Mouse (Mus musculus) lung, postnatal 14 days (tissue): Measurements from ENCODE around the gene Cnnm2.

ENCODE experiments used
- DNase-seq: peaks from one replicate; pipeline ENCODE4 v3.0.0; 2021

Gene Cnnm2

DNA sequence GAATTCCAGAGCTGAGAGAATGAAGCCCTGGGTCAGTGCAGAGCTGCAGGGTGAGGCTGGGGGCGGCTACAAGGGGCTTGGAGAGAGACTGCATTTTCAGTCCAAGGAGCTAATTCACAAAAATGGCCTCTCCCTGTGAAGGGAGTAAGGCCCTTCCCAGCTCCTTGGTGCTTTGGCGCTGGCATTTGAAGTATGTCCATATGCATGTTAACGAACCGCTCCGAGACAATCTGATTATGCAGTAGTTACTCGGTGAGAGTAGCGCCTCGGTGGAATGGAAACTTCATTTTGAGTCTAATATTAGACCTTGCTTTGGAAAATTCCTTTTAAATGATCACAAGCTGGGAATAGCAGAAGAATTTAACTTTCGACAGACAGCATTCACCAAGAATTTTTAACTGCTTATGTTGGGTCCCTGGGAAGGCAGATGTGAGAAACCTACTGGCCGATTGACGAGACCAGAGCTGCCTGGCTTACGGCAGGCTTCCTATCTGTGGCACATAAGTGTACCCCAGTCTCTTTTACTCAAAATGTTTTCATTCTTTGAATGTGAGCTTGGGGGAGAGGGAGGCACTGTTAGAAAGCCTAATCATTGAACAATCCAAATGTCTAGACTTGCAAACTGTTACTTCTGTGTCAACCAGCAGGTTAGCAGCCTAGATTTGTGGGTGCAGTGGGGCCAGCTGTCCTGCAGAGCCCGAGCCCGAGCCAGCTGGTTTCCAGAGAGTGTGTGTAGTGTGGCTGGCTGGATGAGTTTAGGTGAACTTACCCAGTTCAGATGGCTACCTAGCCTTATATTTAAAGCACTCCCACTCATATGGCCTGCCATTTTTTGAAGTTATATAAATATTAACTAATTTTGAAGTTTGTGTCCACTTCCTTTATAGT lies 87.2 kb downstream of the Cnnm2 start:
- no peak for DNase-seq

DNA sequence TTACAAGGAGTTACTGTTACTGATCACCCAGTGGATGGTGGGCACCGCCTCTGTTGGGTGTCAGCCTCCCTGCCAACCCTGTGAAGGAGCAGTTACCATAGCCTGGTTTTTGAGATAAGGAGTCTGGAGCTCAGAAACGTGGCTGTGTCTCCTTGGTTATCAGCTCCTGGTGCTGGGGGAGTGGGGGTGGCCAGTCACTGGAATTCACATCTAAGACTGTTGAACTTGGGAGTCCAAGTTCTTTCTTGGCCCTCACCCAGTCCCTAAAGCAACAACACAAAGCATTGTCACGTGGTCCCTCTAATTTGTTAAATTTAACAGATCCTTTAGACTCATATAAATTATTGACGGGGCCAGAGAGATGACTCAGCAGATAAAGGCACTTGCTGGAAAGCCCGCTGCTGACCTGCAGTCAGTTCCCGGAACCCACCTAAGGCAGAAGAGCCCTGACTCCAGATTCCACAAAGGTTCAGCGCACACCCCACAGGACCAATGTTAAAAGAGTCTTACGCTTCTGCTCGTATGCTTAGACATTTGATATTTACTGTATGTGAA lies 88.1 kb downstream of the Cnnm2 start:
- no peak for DNase-seq

DNA sequence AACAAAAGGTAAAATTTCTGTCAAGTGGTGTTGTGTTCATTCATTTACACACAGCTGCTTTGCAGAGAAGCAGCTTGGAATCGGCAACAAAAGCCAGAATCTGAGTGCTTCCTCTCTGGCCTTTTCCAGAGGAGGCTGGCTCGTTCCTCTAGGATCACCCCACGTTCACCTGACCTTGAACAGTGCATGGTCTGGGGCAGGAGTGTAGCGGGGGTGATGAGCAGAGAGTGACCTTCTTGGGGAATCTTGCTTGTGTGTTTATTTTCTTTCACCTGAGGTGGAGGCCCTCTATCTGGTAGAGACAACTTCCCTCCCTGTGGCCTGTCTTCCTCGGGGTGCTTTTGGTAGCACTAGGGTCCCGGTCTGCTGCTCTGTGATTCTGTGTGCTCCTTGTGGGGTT lies 94.8 kb downstream of the Cnnm2 start:
- no peak for DNase-seq

DNA sequence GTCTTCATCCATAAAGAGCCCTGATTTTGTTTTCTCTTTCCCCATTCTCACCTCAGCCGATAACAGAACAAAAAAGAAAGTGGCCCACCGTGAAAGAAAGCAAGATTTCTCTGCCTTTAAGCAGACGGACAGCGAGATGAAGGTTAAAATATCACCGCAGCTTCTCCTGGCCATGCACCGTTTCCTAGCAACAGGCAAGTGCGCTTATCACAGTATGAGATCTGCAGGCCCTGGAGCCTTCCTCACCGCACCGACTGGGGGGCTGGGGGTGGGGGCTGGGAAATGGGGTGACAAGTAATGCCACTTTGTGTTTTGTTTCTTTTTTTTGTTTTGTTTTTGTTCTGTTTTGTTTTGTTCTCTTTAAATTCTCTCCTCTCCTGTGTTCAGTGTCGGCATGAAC lies 95.4 kb downstream of the Cnnm2 start:
- DNase-seq, result no peak

DNA sequence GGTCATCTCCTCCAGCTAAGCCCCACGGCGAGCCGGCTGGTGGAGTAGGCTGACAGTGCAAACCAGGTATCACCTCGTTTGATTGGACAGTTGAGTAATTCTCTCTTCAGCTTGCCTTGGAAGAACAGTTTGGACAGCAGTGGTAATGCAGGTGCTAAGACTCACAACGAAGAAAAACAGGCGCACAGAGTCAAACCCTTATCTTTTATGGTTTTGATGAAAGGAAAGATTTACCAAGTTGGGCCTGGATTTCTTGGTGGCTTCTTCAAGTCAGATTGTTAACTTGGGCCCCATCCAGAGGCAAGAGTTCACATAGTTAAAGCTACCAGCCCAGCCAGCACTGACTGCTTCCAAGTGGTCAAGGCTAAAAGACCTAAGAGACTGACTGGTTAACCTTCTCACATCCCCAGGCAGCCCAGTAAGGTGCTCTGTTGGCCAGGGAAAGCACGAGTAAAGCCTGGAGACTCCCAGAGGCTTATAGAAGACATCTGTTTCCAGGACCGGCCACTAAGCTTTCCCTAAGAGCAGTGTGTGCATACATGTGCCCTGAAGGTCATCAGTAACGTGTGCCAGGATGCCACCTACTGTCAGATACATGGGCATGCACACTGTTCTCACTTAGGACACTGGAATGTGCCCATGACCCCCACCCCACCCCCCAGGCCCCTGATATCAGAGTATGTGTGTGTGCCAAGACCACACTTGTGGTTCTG lies 96.0 kb downstream of the Cnnm2 start:
- DNase-seq, result no peak

DNA sequence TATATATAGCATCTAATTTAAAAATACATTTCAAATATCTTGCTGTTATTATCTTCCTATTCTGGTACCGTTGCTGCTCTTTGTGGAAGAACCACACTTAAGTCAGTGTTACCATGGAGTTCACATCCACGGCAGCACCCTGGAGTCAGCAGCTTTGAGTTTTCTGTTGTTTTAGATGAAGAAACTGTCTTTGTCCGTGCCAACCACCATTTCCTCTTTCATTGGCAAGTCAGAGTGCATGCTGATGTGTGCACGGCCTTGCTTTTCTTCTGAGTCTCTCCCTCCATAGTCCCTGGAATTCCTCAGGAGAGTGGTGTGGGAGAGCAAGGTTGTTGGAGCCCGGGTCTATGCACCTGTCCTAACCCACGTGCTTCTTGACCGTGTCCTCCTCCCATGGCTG lies 96.8 kb downstream of the Cnnm2 start:
- DNase-seq, result no peak

DNA sequence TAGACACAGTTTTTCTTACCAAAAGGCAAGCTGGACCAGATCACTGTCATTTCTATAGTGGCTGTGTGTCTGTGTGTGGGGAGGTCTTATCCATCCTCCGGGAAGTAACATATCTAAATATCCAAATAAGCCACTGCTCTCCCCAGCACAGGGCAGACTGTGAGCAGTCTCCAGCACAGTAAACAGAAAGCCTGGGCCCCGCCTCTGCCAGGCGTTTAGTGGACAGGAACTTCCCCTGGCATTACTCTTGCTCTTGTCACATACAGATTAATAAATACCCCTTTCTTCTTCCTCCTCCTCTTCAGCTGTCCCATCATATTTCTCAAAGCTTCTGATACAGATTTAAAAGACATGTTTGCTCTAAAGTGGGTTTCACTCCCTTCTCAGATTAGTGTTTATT lies 101.2 kb downstream of the Cnnm2 start:
- DNase-seq, result no peak

DNA sequence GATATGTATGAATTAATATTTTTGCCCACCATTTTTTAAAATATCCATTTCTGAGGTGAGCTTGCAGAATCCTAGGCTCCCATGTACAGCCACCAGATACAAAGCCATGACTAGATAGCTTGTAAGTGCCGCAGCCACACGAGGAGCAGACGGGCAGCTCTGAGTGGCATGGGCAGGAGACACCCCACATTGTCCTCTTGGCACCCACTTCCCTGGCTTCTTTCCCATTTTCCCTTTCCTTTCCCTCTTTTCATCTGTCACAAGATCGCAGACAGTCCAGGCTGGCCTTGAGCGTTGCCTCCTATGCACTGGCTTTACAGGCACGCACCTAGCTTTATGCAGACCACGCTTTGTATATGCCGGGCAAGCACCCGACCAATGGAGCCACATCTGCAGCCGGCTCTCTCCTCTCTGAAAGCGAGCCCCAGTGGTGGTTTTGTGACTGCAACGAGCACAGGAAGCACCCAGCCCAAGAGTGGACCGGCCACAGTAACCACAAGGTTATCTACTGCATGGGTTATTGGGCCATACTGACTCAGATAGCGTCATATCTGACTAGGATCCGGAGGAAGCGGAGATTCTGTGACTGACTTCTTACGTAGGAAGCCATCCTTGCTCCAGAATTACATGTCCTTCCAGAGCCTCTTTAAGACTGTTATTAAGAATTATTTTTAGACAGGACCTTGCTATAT lies 102.0 kb downstream of the Cnnm2 start:
- no peak for DNase-seq

DNA sequence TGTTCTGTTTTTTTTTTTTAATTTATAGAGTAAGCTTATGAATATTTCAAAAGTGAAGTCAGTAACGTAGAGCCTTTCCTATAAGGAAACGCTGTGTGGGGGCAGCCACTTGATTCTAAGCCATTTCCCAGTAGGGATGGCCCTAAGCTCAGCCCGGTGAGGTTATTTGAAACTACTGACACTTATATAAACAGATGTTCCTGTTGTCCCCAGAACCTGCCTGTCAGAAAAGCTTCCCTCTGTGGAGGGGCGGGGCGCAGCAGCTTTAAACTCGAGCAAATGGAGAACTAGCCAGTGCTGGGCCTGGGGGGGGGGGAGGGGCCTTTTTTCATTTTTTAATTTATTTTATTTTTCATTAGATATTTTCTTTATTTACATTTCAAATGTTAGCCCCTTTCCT lies 102.7 kb downstream of the Cnnm2 start:
- DNase-seq, result no peak

DNA sequence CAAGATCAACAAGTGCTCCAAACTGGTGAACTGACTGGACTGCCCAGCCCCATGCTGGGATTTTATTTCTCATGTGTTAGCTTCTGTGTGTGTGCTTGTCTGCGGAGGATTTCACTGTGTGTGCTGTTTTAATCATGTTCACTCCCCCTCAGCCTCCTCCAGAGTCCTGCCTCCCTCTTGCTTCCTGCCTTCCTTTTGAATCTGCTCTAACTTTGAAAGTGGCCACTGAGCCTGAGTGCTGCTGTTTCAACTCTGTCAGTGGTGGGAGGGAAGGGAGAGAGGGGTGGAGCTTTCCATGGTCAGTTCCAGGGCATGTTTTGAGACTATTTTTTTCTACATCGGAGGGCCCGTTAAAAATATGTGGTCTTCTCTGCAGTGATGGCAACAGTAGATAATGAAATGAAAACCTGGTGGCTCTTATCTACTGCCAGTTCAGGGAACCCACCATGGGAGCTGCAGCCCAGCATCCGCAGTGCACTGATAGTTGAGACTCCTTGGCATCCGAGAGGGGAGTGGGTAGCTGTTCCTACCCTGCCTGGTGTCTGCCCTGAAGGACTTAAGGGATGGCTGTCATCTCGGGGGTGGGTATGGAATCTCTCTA lies 103.4 kb downstream of the Cnnm2 start:
- no peak for DNase-seq

DNA sequence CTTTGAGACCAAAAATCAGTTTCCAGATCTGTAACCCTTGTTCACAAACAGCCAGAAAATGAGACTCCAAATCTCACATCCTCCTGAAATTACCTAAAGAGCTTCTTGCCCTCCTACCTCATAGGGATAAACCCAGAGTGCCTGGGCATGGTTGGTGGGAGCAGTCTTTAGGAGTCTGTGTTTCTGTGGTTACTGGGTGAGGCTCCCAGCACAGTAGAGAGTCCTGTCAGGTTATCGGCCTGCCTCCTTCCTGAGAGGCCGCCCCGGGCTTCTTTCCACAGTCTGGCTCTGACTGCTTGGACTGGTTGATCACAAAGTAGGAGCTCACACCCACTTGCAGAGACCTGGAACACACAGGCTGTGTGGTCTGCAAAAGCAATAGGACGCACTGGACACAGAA lies 104.0 kb downstream of the Cnnm2 start:
- no peak for DNase-seq

DNA sequence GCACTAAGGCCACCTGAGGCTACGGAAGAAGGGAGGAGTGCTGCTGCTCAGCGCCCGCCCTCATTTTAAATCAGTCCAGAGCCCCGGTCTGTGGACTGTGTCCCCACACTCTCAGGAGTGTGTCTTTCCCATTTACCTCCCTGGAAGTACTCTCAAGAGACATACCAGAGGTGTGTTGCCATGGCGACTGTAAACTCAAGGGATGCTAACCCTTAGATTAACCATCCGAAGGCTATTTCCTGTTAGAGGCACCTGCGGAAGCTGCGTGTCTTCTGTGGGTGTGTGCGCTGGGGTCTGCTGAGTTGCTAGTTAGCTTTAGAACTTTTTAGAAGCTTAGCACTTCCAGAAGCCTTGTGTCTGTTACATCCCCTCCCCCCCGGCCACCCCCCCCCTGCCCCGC lies 107.7 kb downstream of the Cnnm2 start:
- peak; percentile 17 for DNase-seq

DNA sequence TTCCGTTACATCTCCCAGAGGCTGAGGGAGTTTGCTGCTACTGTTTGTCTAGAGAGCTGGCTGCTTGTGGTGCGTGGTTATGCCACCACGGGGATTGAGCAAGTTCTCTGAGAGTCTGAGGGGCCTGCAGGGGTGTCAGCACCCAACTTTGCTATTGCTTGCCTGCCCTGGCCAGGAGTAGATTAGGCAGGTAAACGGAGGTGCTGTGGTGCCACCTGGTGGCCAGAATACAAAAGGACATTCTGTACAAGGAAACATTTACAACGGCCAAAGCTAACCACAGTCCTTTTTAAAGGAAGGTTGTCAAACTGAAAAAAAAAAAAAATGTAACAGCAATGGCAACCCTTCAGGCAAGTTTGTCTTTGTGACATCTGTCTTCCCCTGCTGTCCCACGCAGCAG lies 108.1 kb downstream of the Cnnm2 start:
- DNase-seq, result peak; percentile 87

DNA sequence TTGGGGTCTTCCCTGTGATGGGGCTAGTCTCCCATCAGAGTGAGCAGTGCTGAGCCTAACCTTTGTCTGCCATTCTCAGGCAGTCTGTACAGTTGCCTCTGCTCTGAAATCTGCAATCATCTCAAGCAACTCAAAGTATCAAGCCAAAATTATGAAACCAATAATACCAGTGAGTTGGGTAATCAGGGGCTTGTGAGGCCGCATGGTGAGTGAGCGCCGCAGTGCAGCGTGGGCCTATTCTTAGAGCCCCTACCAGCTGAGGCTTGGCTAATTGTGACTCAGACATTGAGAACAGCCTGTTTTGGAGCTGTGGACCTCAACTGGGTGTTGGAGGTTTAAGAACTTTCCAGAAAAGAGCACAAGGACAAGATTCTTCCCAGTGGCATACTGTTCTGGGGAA lies 109.7 kb downstream of the Cnnm2 start:
- DNase-seq, result no peak

DNA sequence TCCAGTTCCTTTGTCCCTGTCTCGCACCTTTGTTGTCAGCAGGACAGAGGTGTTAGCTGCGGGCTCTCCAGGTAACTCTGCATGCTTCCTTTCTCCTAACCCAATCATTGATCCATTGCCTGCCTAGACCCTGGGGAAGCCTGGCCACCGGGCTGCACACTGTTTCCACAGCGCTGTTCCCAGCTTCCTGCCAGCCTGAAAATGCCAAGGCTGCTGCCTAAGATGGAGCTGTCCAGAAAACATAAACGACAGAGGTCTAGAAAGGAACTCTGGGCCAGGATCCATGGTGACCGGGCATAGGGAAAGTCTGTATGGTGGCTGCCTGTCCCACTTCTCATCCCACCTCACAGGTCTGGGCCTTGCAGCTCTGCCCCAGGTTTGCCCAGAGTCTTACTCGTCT lies 110.3 kb downstream of the Cnnm2 start:
- no peak for DNase-seq

DNA sequence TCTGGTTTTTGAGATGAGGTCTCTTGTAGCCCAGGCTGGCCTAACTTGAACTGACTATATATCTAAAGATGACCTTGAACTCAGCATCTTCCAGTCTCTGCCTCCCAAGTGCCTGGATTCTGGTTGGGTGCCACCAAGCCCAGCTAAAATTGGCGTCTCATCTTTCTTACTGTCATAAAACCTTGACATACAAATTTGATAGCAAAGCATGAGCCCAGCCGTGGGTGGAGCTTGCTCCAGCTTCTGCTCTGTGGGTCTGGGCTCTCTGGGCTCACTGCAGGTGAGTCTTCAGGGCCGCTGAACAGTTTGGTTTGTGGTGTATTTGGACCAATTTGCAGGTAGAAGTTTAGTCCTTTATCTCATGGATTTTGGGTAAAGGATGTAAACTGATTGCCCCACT lies 112.5 kb downstream of the Cnnm2 start:
- DNase-seq, result no peak

DNA sequence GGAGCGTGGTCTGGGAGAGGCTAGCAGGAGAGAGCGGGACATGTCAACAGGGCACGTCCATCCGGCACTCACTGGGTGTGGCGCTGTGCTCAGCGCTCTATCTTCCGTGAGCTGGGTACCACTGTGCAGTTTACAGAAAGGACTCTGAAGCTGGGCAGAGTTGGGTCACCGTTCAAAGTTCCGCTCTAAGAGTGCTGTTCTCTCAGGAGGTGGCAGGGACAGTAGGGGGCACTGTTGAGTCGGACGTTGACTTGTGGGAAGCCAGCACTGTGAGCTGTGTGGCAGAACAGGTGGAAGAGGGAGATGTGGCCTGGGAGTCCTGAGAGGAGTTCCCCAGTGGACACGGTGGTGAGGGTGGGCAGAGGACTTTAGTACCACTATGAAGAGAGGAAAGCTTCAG lies 114.4 kb downstream of the Cnnm2 start:
- DNase-seq, result peak; percentile 94

DNA sequence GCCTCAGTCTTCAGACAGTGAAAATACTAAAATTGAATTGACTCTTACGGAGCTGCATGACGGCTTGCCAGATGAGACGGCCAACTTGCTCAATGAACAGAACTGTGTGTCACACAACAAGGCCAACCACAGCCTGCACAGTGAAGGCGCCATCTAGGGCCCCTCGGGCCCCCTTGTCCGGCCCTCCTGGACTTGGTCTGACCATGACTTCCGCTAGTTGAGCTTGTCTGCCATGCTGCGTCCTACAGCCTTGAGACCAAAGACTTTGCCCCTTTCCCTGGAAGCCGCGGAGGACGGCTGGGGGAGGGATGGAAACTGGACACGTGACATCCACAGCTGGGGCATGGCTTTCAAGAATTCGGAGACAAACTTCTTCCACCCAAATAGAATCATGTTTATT lies 116.5 kb downstream of the Cnnm2 start:
- no peak for DNase-seq

DNA sequence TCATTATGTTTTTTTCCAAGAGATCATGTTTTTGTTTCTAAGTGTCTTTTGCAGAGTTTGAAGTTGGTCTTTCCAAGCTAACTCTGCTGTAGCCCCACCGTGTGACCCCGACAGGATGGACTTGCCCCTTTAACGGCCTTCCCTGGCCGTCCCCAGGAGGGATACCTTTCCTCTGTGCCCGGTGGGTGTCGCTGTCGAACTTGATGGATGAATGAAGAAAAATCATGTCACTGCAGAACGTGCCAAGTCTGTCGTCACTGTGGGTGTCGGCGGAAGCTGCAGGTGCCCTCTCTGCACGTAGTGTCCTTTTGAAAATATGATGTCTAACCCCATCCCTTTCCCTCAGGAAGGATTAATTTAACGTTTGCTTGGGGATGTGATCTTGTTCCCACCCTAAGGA lies 117.0 kb downstream of the Cnnm2 start:
- DNase-seq, result peak; percentile 72

DNA sequence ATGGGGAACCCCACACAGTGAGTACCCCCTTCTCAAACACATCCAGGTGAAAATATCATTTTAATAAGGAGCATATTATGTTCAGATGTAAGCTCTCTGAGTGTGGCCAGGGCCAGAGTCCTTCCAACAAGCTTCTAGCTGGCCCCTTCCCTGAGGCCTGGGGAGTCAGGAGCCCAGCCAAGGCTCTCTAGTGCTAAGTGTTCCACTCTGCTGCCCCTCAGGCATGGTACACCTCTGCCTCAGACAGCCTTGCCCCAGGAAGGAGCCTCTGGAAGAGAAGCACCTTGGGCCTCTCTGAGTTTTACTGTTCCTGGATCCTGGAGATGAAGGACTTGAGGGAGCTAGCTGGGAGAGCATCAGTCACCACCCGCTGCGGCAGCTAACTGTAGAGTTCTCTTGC lies 118.5 kb downstream of the Cnnm2 start:
- DNase-seq, result no peak

DNA sequence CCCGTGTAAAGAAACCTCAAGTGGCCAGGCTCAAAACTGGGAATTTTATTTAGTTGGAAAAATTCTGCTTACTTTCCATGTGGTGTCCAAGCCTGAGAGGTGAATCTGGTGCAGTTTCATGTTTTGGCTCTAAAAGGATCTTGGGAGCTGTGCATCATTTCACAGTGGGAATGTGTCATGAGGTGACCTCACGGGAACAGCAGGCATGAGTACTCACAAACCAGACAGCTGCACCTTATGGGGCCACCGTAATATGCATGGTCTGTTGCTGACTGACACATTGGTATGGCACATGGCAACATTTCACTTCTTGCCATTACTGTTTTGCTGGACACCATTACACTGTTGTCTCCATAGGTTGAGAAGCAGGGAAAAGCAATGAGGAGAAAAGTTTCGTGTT lies 124.0 kb downstream of the Cnnm2 start:
- no peak for DNase-seq

DNA sequence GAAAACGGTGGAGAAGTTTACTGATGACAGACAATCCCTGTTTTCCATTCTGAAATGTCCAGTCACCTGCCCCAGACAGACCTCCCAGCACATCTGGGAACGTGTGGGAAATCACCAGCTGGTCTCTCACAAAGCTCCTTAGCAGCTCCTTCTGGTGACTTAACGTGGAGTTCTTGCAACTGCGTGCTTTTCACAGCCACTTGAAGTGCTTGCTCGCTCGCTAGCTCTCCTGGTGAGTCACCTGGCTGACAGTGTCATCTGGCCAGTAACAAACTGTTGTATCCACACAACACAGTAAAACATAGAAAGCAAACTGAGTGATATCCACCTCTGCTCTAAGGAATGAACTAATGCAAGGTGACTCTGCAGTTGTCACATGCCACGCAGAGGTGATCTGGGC lies 125.4 kb downstream of the Cnnm2 start:
- no peak for DNase-seq
